Mouse (Mus musculus) cerebellum, adult 18-20 months (tissue): ENCODE results near the gene Rsc1a1.

Source experiments
- DNase-seq, 2 experiments: peaks; one replicate each; pipeline ENCODE4 v3.0.0; 2021

The Rsc1a1 gene

DNA sequence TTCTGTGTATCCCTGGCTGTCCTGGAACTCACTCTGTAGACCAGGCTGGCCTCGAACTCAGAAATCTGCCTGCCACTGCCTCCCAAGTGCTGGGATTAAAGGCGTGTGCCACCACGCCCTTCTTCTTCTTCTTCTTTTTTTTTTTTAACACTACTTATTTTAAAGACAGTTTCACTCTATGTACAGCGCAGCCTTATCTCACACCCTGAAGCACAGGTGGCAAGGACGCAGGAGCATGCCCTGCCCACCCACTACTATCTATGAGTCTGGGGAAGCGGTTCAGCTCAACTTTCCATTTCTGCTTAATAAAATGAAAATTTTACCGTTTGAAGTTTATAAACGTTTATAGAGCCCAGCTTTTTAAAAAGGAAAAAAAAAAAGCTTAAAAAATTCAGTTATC lies 3.1 kb upstream of the Rsc1a1 start:
- DNase-seq: no peak

DNA sequence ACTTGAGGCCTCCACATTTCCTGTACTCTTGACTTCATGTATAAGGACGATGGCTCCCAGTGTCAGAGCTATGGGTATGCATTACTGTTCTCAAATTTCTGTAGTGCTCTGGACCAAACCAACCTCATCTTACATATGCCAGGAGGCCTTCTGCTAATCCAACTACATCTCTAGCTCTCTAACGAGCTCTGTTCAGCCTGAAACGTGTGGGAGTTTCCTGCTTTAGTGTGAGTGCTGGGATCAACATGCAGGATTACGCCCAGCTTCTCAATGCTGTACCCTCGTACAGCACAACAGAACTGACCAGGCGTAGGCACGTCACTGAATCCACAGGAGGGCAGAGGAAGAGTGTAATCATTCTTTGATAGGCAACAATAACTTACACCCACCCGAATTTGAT lies 1.1 kb upstream of the Rsc1a1 start:
- DNase-seq: no peak

DNA sequence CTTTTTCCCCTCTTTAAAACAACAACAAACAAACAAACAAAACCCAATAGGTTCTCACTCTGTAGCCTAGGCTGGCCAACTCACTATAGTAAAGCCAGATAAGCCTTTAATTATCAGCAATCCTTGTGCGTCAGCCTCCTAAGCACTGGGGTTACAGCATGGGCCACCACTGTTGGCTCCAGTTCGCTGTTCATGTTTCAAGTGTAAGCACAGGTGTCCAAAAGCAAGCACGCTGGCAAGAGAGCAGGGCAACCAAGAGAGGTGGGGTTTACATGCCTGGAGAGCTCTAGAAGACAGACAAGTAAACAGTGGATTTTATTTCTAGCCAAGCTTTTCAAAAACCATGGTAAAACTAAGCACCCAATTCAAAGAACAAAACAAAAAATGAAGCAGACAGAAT lies 694 bp upstream of the Rsc1a1 start:
- DNase-seq: no peak

DNA sequence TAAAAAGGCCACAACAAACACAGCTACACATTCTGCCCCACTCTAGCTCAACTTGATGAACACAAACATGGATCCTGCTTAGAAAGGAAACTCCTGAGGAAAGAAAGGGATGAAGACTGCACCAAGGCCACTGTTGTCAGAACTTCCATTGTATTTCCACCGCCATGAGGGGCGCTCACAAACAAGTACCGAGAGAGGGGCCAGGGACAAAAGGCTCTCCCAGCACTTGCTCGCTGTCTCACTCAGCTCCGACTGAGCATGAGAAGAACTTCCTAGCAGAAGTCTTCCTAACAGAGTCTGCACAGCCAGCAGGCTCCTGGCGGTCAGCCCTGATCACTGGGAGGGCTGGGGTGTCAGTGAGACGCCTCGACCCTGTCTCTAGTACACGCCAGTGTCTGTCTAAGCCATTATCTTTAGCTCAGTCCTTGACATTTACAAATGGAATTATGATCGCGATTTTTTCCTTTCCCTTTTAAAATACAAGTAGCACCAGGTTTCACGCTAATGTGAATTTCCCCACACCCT lies 2.6 kb downstream of the Rsc1a1 start:
- no peak for DNase-seq

DNA sequence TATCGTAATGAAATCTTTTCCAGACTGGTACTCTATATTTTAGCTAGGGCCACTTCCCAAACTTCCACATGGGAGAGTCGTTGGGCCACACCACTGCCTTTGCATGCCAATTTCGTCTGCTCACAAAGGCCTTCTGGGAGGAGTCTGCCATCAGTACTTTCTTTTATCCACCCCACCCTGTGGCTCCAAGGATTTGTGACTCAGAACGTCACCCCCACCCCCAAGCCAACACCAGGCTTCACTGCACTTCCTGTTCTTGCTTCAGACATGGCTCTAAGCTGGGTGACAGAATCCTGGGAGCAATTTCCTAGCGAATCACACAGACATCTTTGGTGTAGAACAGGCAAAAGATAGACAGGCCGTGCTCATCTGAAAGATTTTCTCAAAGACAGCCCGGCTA lies 3.6 kb downstream of the Rsc1a1 start:
- no peak for DNase-seq

DNA sequence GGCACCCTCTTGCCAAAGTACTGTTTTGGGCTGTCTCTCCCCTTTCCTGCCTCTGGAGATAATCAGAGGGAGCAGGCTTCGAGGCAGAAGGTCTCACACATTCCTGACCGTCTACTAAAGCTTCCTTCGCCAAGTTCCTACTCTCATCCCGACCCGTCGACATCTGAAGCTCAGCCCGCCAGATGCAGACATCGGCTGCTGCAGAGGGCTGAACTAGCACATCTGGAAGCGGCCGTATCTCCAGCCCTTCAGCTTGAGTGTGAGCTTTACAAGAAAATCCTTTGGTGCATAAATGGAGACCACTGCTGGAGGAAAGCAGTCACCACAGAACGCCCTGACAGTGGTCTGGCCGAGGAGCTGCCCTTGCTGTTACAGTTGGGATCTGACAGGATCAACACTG lies 4.5 kb downstream of the Rsc1a1 start:
- no peak for DNase-seq

DNA sequence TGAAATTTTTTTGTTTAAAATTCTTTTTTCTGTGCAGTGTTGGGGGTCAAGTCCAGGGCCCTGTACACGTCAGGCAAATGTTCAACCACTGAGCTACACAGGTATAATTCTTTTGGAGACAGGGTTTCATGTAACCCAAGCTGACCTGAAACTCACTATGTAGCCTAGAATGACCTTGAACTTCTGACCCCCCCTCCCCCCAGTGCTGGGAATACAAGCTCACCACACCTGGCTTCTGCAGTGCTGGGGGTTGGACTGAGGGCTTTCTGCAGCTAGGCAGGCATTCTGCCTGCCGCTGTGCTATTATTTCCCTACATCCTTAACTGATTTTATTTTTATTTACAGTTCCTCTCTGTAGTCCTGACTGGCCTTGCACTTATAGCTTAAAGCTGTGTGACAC lies 6.4 kb downstream of the Rsc1a1 start:
- no peak for DNase-seq

DNA sequence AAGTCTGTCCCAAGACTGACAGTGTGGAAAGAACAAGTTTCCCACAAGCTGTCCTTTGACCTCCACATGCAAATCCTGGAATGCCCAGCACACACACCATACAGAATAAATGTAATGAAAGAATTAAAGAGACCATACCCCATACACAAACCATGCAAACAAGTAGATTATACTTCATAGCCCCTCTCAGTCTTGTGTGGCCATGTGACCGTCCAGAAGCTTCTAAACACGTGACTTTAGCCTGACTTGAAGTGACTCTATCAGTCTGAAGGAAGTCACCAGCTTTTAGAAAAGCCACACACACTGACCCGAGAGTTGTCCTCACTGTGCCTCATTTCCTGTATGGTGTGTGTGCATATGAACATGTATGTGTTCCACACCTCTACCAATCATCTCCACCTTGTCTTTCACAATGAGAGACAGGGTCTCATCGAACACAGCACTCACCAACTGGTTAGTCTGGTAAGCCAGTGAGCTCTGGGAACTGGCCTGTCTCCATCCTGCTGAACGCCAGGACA lies 8.9 kb downstream of the Rsc1a1 start:
- DNase-seq: no peak

DNA sequence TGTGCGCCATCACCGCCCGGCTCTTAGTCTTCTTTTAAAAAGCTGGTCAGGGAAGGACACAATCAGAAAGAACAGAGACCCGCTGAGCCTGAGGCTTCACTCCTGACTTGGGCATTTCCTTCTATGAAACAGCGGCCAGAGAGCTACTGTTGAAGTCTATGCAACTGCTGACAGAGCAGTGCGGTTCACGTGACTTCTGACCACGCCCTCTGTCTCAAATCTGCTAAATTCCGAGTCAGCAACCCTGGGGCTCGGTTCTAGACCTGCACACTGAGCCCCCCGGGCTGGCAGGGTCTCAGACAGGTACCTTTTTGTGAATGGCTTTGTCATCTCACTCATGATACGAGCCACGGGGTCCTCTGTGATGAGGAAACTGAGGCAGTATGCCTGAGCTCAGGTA lies 13.1 kb downstream of the Rsc1a1 start:
- no peak for DNase-seq

DNA sequence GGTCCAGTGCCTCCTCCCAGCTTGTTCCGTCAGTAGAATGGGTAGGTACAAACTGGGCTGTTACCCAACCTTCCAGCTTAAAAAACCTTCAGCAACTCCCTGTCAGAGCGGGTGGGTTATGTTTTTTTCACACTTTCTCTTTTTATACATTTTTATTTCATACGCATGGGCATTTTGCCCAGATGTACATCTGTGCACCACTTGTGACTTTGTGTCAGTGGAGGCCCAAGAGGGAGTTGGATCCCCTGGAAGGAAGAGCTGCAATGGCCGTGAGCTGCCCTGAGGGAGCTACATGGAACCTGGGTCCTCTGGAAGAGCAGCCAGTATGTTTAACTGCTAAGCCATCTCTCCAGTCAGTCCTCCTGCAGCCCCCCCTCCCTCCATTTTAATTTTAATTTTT lies 14.0 kb downstream of the Rsc1a1 start:
- DNase-seq: no peak

DNA sequence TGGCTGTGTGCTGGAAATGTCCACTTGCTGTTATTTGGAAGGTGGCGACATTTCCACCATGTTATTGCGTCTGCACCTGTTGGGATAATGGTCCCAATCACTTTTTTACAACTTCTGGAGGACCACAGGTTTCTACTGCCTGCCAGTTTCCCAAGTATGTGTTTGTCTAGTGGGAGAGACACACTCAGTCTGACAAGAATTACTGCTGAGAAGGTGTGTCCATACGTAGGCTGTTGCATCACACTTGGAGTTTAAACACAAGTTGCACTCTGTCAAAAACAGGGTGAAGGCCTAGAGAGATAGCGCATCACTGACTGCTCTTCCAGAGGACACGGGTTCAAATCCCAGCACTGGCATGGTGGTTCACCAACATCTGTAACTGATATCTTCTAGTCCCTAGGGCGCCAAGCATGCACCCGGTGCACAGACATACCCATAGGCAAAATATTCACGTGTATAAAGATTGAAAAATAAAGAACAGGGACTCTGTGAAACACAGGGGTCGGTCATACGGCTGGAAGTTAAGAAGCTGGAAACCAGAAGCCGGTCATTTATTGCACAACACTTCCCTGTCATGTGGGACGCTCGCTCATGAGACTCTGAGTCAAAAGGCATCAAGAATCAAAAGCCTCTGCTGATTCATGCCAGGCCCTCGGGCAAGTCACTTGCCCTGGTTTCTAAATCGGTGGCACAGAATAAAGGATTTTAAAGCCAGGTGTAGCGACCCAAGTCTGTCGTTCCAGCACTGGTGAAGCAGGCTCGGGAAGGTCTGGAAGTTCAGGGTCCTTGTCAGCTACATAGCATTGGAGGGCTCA lies 15.3 kb downstream of the Rsc1a1 start:
- no peak for DNase-seq

DNA sequence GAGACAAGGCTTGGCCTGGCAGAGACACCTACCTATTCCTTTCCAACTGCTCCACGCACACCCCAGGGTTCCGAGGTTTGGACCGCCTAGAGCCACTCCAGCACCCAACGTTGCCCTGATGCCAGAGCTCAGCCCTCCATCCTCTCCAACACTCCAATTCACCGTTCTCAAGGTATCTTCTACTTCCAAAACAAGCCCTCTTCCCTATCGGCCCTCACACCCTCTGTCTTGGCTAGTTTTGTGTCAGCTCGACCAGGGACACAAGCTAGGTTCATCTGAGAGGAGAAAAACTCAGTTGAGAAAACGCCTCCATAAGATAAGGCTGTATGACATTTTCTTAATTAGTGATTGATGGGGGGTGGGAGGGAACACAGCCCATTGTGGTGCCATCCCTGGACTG lies 20.6 kb downstream of the Rsc1a1 start, which contains the start of gene Plekhm2:
TSS of gene Plekhm2 (minus strand) at position 101 of the 400 bp plus-strand sequence.
- DNase-seq: no peak

DNA sequence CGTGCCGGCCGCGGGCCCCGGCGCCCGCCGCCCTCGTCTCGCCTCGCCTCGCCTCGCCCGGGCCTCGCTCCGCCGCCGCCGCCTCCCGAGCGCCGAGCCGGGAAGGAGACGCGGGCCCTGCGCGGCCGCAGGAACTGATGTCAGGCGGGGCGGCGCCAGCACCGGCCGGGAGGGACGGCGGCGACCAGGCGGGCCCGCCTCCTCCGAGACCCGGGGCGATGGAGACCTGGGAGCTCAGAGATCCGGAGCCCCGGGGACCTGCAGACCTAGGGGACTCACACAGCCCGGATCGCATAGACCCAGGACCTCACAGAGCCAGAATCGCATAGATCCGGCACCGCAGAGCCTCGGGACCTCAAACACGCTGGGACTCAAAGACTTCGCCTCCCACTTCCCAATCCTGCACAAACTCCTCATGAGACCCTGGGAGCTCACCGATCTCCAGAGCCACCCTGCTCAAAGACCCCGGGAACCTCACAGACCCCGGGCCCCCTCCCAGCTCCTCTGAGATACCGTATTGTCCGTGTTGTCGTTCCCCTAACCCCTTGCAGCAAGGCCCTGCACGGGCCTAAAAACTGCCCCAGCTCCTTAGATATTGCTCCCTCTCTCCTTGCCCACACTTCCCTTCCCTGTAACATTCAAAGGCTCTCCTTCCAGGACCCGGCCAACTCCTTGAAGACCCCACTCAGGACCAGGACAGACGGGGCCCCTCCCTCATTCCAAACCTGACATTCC lies 21.2 kb downstream of the Rsc1a1 start:
- peak; percentile 82 to 88 for DNase-seq

DNA sequence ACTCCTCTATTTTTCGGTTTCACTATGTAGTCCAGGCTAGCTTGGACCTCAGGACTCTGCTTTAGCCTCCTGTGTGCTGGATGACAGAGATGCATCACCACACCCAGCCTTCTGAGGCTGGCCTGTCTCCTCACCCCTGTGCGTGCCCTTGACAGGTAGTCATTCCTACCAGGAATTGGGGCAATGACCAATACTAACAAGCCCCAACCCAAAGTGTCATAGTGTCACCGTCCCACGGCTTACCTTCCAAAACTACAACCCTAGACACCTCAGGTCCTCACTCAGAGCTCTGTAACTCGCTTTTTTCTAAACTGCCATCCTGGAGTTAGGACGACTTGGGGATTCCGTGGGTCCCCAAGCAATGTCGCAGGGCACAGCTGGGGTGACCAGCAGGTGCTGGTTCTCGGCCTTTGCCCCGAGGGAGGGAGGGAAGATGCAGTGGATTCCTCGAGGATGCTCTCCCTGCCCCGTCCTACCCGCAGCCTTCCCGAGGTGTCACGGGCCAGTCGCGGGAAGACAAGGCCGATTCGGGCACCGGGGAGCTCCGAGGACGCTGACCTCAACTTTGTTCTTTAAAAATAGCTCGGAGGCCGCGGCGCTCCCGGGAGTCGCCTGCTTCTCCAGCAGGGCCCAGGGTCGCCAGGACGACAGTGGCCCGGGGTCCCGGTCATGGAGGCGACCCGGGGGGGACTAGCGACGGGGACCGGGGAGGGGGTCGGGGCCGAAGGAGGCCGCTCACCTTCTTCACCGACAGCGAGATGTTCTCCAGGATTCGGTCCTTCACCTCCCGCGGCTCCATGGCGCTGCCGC lies 22.1 kb downstream of the Rsc1a1 start:
- peak; percentile 29 to 52 for DNase-seq

DNA sequence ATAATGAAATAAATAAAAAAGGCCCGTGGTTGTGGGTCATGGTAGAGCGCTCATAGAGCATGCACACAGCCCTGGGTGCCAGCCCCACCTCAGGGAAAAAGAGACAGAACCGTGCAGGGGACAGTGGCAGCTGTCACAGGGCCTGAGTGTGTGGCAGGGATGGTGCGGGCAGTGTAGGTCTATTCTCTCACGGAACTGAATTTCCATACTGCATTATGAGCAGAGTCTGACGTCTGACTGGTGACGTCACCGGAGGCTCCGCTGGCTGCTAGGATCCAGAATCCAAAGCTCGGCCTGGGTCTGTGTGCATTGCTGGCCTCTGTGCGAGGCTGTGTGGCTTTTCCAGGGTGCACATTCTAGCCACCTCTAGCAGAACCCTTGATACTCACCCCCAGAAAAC lies 24.5 kb downstream of the Rsc1a1 start:
- DNase-seq: no peak

DNA sequence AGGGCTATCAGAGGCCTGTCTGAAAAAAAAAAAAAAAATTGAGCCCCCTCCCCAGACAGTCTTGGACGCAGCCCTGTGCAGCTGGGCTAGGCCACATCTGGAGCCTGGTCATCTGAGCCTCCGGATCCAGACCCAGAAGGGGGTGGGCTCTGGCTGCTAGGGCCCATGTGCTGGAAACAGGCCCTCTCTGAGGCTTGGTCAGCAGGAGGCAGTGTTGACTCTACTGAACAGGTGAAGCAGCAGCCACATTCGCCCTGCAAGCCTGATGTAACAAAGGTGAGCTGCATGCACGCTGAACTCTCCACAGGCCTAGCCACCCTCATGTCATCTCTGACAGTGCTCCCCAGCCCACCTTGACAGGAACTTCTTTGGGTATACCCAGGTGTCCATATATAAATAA lies 25.7 kb downstream of the Rsc1a1 start:
- DNase-seq: no peak

DNA sequence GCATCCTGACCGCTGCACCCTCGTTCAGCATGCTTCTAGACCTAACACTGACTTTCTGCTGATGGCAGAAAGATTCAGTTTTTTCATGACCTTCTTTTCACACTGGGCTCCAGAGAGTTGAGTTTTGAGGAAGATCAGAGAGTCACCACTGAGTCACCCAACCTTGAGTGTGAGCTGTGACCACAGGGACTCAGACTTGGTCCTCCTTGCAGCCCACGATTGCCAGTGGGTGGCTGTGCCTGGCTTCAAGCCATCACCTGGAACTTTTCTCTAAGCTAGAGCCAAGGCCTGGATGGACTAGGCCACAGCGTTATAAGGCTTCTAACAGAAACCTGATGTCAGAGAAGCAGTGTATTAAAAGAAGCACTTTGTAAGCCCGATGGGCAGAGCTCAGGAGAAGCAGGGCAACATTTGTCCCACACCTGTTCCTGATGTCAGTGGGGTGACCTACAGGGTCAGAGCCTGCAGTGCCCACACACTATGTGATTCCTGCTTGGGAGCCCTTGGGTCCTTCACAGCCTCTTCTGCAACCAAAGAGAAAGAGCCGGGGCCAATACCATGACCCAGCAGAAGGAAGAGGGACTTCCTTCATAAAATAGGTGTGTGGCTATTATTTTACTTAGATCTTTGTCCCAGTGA lies 26.4 kb downstream of the Rsc1a1 start:
- DNase-seq: no peak

DNA sequence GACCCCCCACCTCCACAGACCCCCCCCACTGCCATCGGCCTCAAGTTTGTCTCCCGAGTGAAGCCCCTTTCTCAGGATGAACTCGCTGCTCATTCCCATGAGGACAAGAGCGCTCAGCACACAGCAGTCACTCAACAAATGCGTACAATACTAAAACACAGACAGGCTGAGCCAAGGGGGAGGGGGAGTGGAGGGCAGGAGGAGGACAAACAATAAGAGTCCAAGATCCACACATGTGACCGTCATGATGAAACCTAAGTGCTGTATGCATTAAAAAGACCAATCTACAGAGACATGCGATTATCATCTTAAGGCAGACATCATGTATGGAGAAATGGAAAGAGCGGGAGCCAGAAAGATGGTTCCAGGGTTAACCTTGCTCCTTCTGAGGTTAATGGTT lies 28.5 kb downstream of the Rsc1a1 start:
- DNase-seq: no peak

DNA sequence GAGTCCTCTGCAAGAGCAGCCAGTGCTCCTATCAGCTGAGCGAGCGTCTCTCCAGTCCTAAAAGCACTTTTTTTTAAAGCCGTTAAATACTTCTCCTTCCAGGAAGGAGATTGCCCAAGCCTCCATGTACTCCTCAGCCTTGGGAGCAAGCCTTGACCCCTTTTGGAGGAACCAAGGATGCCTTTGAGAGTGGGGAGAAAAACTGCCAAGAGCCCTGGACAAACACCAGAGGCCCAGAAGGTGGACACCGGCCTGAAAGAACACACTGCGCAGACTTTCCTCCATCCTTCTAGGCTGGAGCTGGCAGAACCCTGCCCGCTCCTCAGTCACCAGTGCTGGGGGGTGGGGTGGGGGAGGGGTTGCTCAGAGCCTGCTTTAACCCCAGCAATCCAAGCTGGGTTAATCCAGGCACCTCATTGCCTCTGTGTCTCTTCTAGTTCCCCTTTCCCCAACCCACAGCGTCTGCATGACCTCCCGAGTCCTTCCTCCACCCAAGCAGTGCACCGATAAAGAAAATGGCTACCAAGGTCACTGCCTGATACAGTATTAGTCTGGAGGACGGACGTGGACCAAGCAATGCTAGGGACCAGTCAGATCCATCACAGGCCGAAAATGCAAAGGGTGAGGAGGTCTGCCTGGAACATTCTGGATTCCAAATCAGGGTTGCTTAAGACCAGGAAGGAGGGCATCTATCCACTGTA lies 29.3 kb downstream of the Rsc1a1 start:
- peak; percentile 62 to 67 for DNase-seq

DNA sequence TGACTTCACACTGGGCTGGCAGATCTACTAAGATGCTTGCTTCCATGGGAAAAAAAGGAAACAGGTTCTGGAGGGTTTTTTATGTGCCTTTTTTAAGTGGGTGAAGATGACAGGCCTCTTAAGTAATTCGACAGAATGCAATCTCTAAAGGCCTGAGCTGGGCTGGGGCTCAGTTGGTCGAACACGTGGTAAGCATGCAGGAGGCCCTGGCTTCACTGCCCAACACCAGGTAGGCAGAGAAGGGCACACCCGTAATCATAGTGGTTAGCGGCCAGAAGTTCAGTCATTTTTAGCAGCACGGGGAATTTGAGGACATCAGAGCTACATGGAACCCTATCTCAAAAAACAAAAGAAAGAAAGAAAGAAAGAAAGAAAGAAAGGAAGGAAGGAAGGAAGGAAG lies 30.9 kb downstream of the Rsc1a1 start:
- no peak for DNase-seq

DNA sequence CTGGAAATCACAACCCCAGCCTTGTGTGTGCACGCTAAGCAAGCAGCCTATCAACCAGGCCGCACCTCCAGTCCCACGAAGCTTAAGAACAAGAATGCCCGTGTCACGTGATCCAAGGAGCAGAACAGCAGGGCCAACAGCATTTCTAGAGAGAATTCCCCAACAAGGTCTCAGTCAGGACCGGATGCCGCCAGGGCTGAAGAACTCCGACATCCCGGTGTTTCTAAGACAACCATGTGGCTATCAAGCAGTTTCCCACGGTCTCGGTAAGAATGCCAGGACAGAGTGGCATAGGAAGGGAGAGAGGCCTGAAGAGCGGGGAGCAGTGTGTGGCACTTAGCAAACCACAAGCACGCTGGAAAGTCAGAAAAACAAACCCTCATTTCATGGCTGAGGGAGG lies 31.6 kb downstream of the Rsc1a1 start:
- DNase-seq: no peak

DNA sequence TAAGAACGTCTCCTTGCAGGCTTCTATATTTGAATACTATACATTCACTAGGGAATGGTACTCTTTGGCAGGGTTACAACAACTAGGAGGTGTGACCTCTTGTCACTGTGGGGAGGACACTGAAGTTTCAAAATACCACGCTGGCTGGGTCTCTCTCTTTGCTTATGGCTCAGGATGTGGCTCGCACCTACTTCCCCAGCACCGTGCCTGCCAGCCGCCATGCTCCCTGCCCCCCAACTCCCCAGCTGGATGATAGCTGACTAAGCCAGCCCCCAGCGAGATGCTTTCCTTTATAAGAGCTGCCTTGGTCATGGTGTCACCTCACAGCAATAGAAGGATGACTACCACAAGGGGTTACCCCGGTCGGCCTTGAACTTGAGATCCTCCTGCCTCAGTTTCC lies 32.4 kb downstream of the Rsc1a1 start:
- no peak for DNase-seq
